Mouse (Mus musculus) forebrain, embryonic 12.5 days (tissue): ENCODE data around the gene Sdsl. TPM values are rescaled to one million over a fixed set of nuclear protein-coding genes. Genes with fewer than 3 reads are reported as not detected.

Experiments used
- ATAC-seq: fragments of 200-750 bp; cut with Nextera tagmentation; 2 replicates; pipeline ENCODE4 v1.8.0; 2017; ENCODE audit warnings: moderate TSS enrichment; ENCODE audit not compliant: low FRiP score
- H3K27ac ChIP-seq: fragments of 300-500 bp; sonication (generic); 2 replicates; pipeline ENCODE4 v1.5.1; 2016; ENCODE audit warnings: mild to moderate bottlenecking
- H3K27me3 ChIP-seq: fragments of 300-500 bp; sonication (generic); 2 replicates; pipeline ENCODE4 v1.6.1; 2016; ENCODE audit warnings: mild to moderate bottlenecking
- H3K36me3 ChIP-seq: fragments of 300-500 bp; sonication (generic); replicated peaks from 2 replicates; pipeline ENCODE4 v1.6.1; 2016; ENCODE audit warnings: mild to moderate bottlenecking
- H3K4me1 ChIP-seq: fragments of 300-500 bp; sonication (generic); 2 replicates; pipeline ENCODE4 v1.6.1; 2016
- H3K4me2 ChIP-seq: fragments of 300-500 bp; sonication (generic); 2 replicates; pipeline ENCODE4 v1.6.1; 2016; ENCODE audit warnings: mild to moderate bottlenecking, moderate library complexity
- H3K4me3 ChIP-seq: fragments of 300-500 bp; sonication (generic); replicated peaks from 2 replicates; pipeline ENCODE4 v1.5.1; 2016; ENCODE audit warnings: mild to moderate bottlenecking
- H3K9ac ChIP-seq: fragments of 300-500 bp; sonication (generic); 2 replicates; pipeline ENCODE4 v1.6.1; 2016; ENCODE audit warnings: mild to moderate bottlenecking
- H3K9me3 ChIP-seq: fragments of 300-500 bp; sonication (generic); 2 replicates; pipeline ENCODE4 v1.6.1; 2016
- WGBS: fragments of 180-500 bp; shearing (Covaris S2); methylation state at CpG from one replicate; pipeline ENCODE4 v1.1.7; 2016; 5-methylcytosine and 5-hydroxymethylcytosine counted together
- polyA plus RNA-seq: library from polyadenylated mRNA; unstranded; fragments of >200 nt; fragmentation: Nextera tagmentation; extraction: Ambion mirVana; gene quantifications from 2 replicates; pipeline ENCODE4 v1.2.1, GENCODE M21; 2016

The Sdsl gene
- polyA plus RNA-seq, 1 experiment from 2014 or later = 4.5 TPM

GRCm38 (mm10) chr5:120413436-120413835 lies 59.2 kb downstream of the Sdsl start:
- WGBS = 83% methylated on average over 6 of the region's 6 CpGs
- H3K27me3 ChIP-seq = peaks cover 68% of the 10 kb centered on the region
- no peak overlapping the region for H3K4me2 ChIP-seq
- H3K9me3 ChIP-seq = peaks cover 7% of the 10 kb centered on the region
- H3K4me1 ChIP-seq = peaks cover 23% of the 10 kb centered on the region
- H3K36me3 ChIP-seq = no peaks in the 10 kb centered on the region
- no peak for ATAC-seq
- no peak overlapping the region for H3K9ac ChIP-seq
- H3K27ac ChIP-seq = no peak overlapping the region
- H3K4me3 ChIP-seq = no peak overlapping the region

- H3K9ac ChIP-seq = peak overlapping the region; percentile 59
- peak overlapping the region; percentile 33 for H3K4me3 ChIP-seq
- under 1% methylated on average over 41 of the region's 41 CpGs for WGBS
- H3K36me3 ChIP-seq = no peaks in the 10 kb centered on the region
- peak overlapping the region; percentile 93 for H3K27ac ChIP-seq
- H3K27me3 ChIP-seq = peaks cover 59% of the 10 kb centered on the region
- H3K4me1 ChIP-seq = peaks cover 23% of the 10 kb centered on the region
- H3K9me3 ChIP-seq = peaks cover 7% of the 10 kb centered on the region
- H3K4me2 ChIP-seq = peak overlapping the region; percentile 63
- peak; percentile 84 for ATAC-seq
These were observed 62.9 kb downstream of the Sdsl start for GRCm38 (mm10) chr5:120409385-120410378.

GRCm38 (mm10) chr5:120408933-120409332 lies 63.7 kb downstream of the Sdsl start:
- peak overlapping the region; percentile 59; the same call in 1 of the 2 replicates for H3K9ac ChIP-seq
- peak overlapping the region; percentile 63 for H3K4me2 ChIP-seq
- H3K4me3 ChIP-seq = peak overlapping the region; percentile 33; the same call in 1 of the 2 replicates
- peaks cover 58% of the 10 kb centered on the region for H3K27me3 ChIP-seq
- ATAC-seq = peak; percentile 57
- peak overlapping the region; percentile 93 for H3K27ac ChIP-seq
- WGBS = 70% methylated on average over 14 of the region's 14 CpGs
- H3K4me1 ChIP-seq = peaks cover 23% of the 10 kb centered on the region
- H3K9me3 ChIP-seq = peaks cover 7% of the 10 kb centered on the region
- H3K36me3 ChIP-seq = no peaks in the 10 kb centered on the region

Other genes with a start within 250 kb of the Sdsl start
- gene Lhx5, start 41.1 kb downstream of the Sdsl start, polyA plus RNA-seq = 23.8 and 26.6 TPM in 2 replicates
- gene Sds, start 3.7 kb upstream of the Sdsl start, polyA plus RNA-seq = not detected in 2 replicates
- 25.9 and 26.6 TPM in 2 replicates for gene Plbd2, start 30.8 kb upstream of the Sdsl start, polyA plus RNA-seq
- gene Slc8b1, start 38.4 kb upstream of the Sdsl start, polyA plus RNA-seq = 2.3 and 2.8 TPM in 2 replicates
- 11.8 and 15.1 TPM in 2 replicates for gene Tpcn1, start 115.9 kb upstream of the Sdsl start, polyA plus RNA-seq
- 1.3 and 1.4 TPM in 2 replicates for gene Iqcd, start 116.2 kb upstream of the Sdsl start, polyA plus RNA-seq
- gene Rita1, start 139.8 kb upstream of the Sdsl start, polyA plus RNA-seq = 13.6 and 16.6 TPM in 2 replicates
- gene Ddx54, start 139.9 kb upstream of the Sdsl start, polyA plus RNA-seq = 50.7 and 52.6 TPM in 2 replicates
- gene Cfap73, start 161.4 kb upstream of the Sdsl start, polyA plus RNA-seq = 0.28 TPM in 1 of 2 replicates, not detected in the other
- 0.17 and 0.20 TPM in 2 replicates for gene Rasal1, start 176.0 kb upstream of the Sdsl start, polyA plus RNA-seq
- gene Dtx1, start 239.1 kb upstream of the Sdsl start, polyA plus RNA-seq = 17.1 and 18.1 TPM in 2 replicates